Mouse (Mus musculus) cortical plate, adult 2 months (tissue): ENCODE results near the gene Cdkn2d.

ENCODE experiments used
- CTCF ChIP-seq: fragments of 200-500 bp; IDR thresholded peaks from 2 replicates; pipeline ENCODE4 v1.5.1; 2011; ENCODE audit warnings: mild to moderate bottlenecking, control low read depth, low read length; ENCODE audit not compliant: insufficient read depth; ENCODE audit errors: extremely low read depth
- POLR2A ChIP-seq: fragments of 200-500 bp; IDR thresholded peaks from 2 replicates; pipeline ENCODE4 v1.6.1; 2011; ENCODE audit warnings: mild to moderate bottlenecking, low read length, control low read depth; ENCODE audit not compliant: insufficient read depth; ENCODE audit errors: extremely low read depth

DNA sequence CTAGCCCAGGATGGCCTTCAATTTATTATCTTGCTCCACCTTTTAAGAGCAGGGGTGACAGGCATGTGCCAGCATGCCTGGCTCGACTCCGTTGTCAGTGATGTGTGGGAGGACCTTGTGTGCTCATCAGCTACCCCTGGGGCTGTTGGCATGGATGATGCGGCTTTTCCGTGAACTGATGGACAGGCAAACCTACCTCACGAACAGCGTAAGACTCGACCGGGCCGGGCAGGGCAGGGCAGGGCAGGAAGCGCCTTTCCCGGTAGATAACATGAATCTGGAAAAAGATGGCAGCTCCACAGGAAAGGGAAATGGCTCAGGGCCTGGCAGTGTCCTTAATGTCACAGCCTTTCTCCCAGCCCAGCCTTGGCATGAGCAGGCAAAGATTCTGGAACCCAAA, 33.1 kb upstream of the Cdkn2d start:
- TF ChIP-seq CTCF (no peak), POLR2A (no peak)
